Mouse (Mus musculus) embryo, embryonic 10 days (tissue): ENCODE measurements around the gene Npepl1.

ENCODE experiments used
- DNase-seq: peaks from one replicate; pipeline ENCODE4 v3.0.0-alpha.2; 2015; ENCODE audit warnings: low spot score

The Npepl1 gene

GRCm38 (mm10) chr2:174109991-174110782 is at the start of gene Npepl1:
Npepl1 (plus strand) TSS chr2:174110349.
- peak; percentile 55 for DNase-seq

DNA sequence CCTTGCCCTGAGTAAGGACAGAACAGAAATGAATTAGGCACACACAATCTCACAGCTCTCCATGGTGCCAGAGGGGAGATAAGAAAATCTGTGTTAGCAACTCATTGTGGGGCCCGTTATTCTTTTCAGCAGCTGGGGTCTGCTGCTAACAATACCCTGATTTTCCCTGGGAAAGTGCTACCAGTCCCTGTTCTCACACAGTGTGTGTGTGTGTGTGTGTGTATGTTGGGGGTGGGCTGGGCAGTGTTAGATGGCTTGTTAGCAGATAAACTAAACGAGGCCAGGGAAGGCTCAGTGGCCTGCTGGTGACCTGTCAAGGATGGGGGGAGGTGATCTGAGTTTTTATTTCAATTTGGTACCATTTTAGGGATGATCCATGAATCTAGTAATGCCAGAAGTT is 48.9 kb upstream of the Npepl1 start:
- no peak for DNase-seq

- DNase-seq, result no peak
These were observed 47.1 kb upstream of the Npepl1 start for GRCm38 (mm10) chr2:174063074-174063473.

DNA sequence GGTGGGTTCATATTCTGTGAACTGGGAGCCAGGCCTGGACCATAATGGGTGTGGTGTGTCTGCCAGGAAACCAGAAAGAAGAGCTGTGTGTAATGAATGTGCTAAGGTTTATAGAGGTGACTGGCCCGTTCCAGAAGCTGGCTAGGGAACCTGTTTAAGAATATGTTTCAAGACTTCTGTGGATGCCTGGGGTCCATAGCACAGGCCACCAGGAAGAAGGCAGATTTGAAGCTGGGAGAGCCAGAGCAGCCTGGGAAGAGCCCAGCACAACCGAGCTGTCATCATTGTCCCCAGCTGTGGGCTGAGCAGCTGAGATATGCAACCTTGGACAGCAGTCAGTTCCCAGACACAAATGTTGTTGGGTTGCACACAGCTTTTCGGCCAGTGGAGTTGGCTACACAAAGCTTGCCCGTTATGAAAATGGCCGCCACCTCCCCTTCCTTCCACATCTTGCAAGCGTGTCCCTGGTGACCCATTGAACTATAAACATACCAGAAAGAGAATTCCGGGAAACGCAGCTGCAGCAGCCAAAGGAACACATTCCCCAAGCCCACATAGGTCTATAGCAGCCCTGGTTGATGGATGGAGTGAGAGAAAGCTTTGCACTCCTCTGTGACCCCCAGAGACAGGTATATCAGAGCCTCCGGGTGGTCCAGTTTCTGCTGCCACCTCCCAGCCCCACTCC is 46.5 kb upstream of the Npepl1 start:
- peak; percentile 48 for DNase-seq

- no peak for DNase-seq
These were observed 42.2 kb upstream of the Npepl1 start for GRCm38 (mm10) chr2:174067793-174068419.

- DNase-seq, result no peak
These were observed 40.6 kb upstream of the Npepl1 start for GRCm38 (mm10) chr2:174069532-174070049.

DNA sequence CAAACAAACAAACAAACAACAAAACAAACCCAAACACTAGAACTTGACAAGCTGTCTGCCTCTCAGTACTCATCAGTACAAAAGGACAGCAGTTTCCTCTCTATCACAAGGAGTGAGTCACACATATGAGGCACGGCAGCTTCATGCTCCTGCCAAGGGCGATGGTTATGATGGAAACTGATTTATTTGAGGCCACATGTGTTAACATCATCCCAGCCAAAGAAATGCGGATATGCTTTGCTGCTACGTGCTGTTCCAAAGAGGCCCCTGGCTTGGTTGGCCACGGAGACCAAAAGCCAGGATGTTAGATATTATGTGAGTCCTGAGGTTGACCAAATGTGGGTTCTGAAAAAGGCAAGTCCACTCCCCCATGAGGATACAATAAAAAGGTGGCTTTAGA is 38.7 kb upstream of the Npepl1 start:
- DNase-seq, result no peak

GRCm38 (mm10) chr2:174073156-174073790 is 36.9 kb upstream of the Npepl1 start:
- no peak for DNase-seq

DNA sequence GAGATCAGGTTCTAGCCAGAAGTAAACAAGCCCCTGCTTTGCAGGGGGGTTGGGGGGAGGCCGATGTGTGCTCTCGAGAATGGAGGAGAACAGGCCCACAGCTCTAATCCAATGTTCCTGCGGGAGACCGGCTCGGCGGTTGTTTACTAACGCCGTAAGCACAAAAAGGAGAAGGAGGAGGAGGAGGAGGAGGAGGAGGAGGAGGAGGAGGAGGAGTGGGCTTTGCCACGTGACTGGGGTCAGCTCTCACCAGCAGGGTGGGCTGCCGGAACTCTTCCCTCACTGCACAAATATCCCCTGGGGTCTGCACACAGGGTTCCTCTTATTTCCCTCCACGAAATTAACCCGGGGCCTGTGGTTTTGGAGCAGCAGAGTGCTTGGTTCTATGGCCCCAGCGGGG is 35.5 kb upstream of the Npepl1 start:
- peak; percentile 83 for DNase-seq

DNA sequence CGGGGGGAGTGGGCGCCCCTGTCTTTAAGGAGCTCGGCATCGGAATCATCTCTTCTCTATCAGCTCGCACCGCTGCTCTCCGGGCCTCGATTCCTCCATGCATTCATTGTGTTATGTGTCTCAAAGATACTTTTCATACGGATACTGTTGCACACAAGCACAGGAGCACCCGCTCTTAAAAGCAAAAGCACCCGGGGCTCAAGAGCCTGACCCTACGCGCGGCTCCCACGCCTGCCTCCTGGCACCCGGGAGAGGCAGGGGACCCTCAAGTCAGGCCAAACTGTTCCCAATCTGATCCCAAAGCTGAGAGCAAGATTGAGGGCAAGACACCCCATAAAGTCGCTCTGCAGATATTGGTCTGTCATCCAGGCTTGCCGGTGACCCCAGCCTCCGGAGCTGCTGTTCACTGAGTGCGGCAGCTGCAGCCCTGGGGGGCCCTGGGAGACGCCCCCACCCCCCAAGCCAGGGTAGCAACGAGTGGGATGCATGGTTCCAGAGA is 35.0 kb upstream of the Npepl1 start:
- DNase-seq, result peak; percentile 30

DNA sequence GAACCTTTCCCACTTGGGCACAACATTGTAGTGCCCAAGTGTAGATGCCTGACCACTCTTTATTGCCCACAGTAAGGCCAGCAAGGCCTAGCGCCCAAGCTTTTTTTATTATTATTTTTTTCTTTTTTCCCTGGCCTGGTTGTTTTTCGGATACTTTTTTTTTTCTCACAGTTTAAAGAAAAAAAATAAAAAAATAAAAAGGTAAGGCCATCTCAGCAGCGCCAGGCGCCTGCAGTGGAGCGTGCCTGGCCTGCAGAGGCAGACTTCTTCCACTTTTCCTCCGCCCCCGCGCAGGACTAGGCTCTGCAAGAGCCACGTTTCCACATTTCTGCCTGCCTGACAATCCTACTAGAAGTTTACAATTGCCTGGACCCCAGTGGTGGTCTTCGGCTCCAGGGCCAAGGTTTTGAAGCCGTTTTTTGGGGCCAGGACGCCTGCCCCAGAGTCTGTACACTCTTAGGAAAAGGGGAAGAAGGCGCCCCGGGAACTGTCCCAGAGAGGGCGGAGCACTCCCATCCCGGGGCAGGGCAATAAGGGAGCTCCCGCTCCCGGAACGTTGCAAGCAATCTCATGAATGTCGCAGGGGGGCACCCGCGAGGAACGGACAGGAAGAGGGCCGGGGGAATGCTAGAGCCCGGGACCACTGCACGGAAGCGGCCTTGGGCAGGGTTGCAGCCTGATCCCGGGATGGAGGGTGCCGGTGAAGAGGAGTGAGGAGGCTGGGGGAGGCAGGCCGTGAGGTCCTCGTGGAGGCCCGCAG is 34.3 kb upstream of the Npepl1 start, which contains the start of gene Stx16:
Stx16 (plus strand) TSS at position 636 of the 760 bp plus-strand sequence.
- DNase-seq, result peak; percentile 91

DNA sequence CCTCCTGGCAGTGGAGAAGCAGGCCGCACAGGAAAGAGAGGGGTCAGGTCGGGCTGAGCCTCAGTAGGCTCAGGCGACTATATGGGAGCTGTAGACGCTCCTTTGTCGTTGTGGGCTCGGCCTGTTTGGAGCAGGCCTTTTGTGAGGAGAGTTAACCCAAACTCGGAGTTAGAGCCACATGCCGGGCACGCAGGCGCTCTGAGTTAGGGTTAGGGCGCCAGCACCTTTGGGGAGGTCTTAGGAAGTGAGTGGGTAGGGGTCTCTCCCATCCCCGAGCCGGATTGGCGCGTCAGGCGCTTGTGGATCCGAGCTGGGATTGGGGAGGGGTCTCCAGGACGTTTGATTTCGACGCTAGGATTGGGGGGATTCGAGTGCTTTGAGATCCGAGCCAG is 33.7 kb upstream of the Npepl1 start:
- peak; percentile 67 for DNase-seq

GRCm38 (mm10) chr2:174077004-174077695 is 33.0 kb upstream of the Npepl1 start:
- peak; percentile 72 for DNase-seq

DNA sequence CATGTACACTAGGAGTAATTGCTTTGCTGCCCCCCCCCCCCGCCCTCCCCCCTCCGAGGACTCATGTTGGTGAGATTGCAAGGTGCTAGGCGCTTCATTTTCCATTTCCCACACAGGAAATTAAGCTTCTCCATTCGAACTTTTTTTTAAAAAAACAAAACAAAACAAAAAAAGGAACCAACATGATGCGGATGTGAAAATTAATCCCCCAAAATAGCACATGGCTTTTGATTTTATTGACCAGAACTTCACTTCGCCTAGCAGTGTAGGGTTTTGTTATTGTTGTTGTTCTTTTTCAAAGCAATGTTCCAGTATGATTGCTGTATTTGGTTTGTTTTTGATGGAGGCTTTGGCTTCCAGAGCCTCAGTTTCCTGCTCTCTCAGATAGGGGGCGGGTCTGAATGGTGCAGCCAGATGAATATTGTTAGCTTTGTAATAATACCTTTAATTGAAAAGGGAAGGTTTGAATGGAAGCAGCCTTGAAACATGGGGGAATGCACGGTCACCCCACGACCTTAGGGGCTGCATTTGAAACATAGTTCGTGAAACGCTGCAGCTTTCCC is 32.3 kb upstream of the Npepl1 start:
- DNase-seq, result no peak

GRCm38 (mm10) chr2:174081833-174082232 is 28.3 kb upstream of the Npepl1 start:
- no peak for DNase-seq

GRCm38 (mm10) chr2:174082380-174082918 is 27.7 kb upstream of the Npepl1 start:
- DNase-seq, result no peak

GRCm38 (mm10) chr2:174095086-174095485 is 15.1 kb upstream of the Npepl1 start:
- DNase-seq, result no peak

GRCm38 (mm10) chr2:174102399-174102798 is 7.8 kb upstream of the Npepl1 start:
- no peak for DNase-seq

DNA sequence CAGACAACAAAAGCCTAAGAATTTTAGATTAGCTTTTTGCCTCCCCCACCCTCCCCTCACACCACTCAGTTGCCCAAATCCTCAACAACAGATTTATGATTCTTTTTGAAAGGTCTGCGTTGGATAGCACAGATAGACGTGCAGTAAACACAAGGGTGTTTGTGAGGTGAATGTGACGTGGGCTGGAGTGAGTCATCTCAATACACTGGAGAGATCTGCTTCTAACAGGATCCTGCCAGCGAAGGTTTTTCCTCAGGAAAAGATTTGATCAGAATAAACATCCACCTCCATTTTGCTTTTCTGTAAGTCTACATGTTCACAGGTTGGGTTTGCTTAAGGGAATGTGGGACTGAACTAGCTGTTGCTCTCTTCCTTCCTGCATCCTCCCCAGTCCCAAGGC is 6.6 kb upstream of the Npepl1 start:
- no peak for DNase-seq

DNA sequence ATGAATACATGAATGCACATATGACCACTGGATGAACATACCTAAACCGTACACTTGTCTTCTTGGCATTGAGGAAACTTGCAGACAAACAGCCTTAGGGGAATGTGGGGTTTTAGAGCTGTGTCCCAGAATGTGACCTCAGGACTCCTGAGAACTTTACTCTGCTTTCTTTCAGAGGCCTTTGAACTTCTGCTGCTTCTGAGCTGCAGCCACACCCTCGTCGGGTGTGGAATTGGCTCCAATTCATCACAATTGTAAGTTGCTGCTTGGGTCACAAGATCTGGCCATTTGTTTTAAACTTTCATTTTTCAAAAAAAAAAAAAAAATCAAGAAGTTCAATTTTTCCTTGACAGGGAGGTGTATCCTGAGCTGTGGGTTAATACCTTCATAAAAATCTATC is 2.8 kb upstream of the Npepl1 start:
- no peak for DNase-seq
